Mouse (Mus musculus): Measurements from ENCODE around the gene Selplg. TPM values are rescaled to one million over a fixed set of nuclear protein-coding genes. Genes with fewer than 3 reads are reported as not detected.
"Not testable (repeated sequence)": the region's sequence is repeated elsewhere in the genome, so short reads cannot be mapped to it uniquely, and the experiment has no call there.

Gene Selplg
- polyA plus RNA-seq, 1 experiment from 2014 or later: 14.6 TPM

- TF ChIP-seq EP300 (IDR thresholded peaks at IDR 0.05) (no peak), CTCF (IDR thresholded peaks at IDR 0.05) (peak; percentile 52)
- no peak overlapping the region for H3K4me3 ChIP-seq (ENCODE audit: low read depth, low read length)
- no peaks in the 10 kb centered on the region for H3K9me3 ChIP-seq (ENCODE audit: low read length)
- 19% methylated on average over 9 of the region's 9 CpGs for WGBS
- ATAC-seq: no peak
- H3K27ac ChIP-seq (ENCODE audit: low read length): no peak overlapping the region
- no peak for DNase-seq (ENCODE audit: low spot score)
- no peaks in the 10 kb centered on the region for H3K27me3 ChIP-seq (replicated peaks; ENCODE audit: insufficient read depth, low read length)
- H3K9ac ChIP-seq (replicated peaks; ENCODE audit: low read depth): no peak overlapping the region
- no peaks in the 10 kb centered on the region for H3K36me3 ChIP-seq (ENCODE audit: insufficient read depth, low read length)
- H3K4me1 ChIP-seq (ENCODE audit: insufficient read depth, low read depth, low read length): no peaks in the 10 kb centered on the region
- no peak overlapping the region for H3K4me2 ChIP-seq (replicated peaks; ENCODE audit: low read depth, low read length)
Measured at GRCm38 (mm10) chr5:113813608-113814007, 18.8 kb downstream of the Selplg start.

- Histone ChIP-seq H3K9ac (replicated peaks; ENCODE audit: low read depth) (no peak overlapping the region), H3K4me3 (ENCODE audit: low read depth, low read length) (no peak overlapping the region)
Measured at GRCm38 (mm10) chr5:113812638-113813037, 19.8 kb downstream of the Selplg start.

GRCm38 (mm10) chr5:113811824-113812420 lies 20.5 kb downstream of the Selplg start:
- not testable (repeated sequence) for H3K9me3 ChIP-seq (ENCODE audit: low read length); H3K4me2 ChIP-seq (replicated peaks; ENCODE audit: low read depth, low read length); H3K27ac ChIP-seq (ENCODE audit: low read length); ATAC-seq; H3K9ac ChIP-seq (replicated peaks; ENCODE audit: low read depth); H3K4me1 ChIP-seq (ENCODE audit: insufficient read depth, low read depth, low read length); H3K4me3 ChIP-seq (ENCODE audit: low read depth, low read length); H3K36me3 ChIP-seq (ENCODE audit: insufficient read depth, low read length); DNase-seq (ENCODE audit: low spot score); H3K27me3 ChIP-seq (replicated peaks; ENCODE audit: insufficient read depth, low read length)
- WGBS: 16% methylated on average over 11 of the region's 12 CpGs
- peak; percentile 61 for TF ChIP-seq CTCF (IDR thresholded peaks at IDR 0.05)

More at GRCm38 (mm10) chr5:113812638-113813037, 19.8 kb downstream of the Selplg start:
- Histone ChIP-seq H3K4me2 (replicated peaks; ENCODE audit: low read depth, low read length) (no peak overlapping the region), H3K27ac (ENCODE audit: low read length) (no peak overlapping the region), H3K36me3 (ENCODE audit: insufficient read depth, low read length) (no peaks in the 10 kb centered on the region), H3K4me1 (ENCODE audit: insufficient read depth, low read depth, low read length) (no peaks in the 10 kb centered on the region), H3K9me3 (ENCODE audit: low read length) (no peaks in the 10 kb centered on the region), H3K27me3 (replicated peaks; ENCODE audit: insufficient read depth, low read length) (no peaks in the 10 kb centered on the region)
- TF ChIP-seq EP300 (IDR thresholded peaks at IDR 0.05) (no peak), CTCF (IDR thresholded peaks at IDR 0.05) (no peak)
- ATAC-seq (no peak), DNase-seq (ENCODE audit: low spot score) (no peak)
- 88% methylated on average over 2 of the region's 2 CpGs for WGBS

GRCm38 (mm10) chr5:113810111-113810510 lies 22.3 kb downstream of the Selplg start:
- WGBS: 72% methylated on average over 4 of the region's 4 CpGs
- ATAC-seq: no peak
- H3K4me2 ChIP-seq (replicated peaks; ENCODE audit: low read depth, low read length): no peak overlapping the region
- no peaks in the 10 kb centered on the region for H3K27me3 ChIP-seq (replicated peaks; ENCODE audit: insufficient read depth, low read length)
- H3K9ac ChIP-seq (replicated peaks; ENCODE audit: low read depth): no peak overlapping the region
- no peaks in the 10 kb centered on the region for H3K9me3 ChIP-seq (ENCODE audit: low read length)
- H3K27ac ChIP-seq (ENCODE audit: low read length): no peak overlapping the region
- no peak for TF ChIP-seq EP300 (IDR thresholded peaks at IDR 0.05)
- TF ChIP-seq CTCF (IDR thresholded peaks at IDR 0.05): no peak
- H3K4me1 ChIP-seq (ENCODE audit: insufficient read depth, low read depth, low read length): no peaks in the 10 kb centered on the region
- no peaks in the 10 kb centered on the region for H3K36me3 ChIP-seq (ENCODE audit: insufficient read depth, low read length)
- H3K4me3 ChIP-seq (ENCODE audit: low read depth, low read length): no peak overlapping the region
- DNase-seq (ENCODE audit: low spot score): no peak

- H3K36me3 ChIP-seq (ENCODE audit: insufficient read depth, low read length): no peaks in the 10 kb centered on the region
- H3K9ac ChIP-seq (replicated peaks; ENCODE audit: low read depth): no peak overlapping the region
- no peak overlapping the region for H3K4me2 ChIP-seq (replicated peaks; ENCODE audit: low read depth, low read length)
- DNase-seq (ENCODE audit: low spot score): peak; percentile 78
- H3K27me3 ChIP-seq (replicated peaks; ENCODE audit: insufficient read depth, low read length): no peaks in the 10 kb centered on the region
- peak overlapping the region; percentile 64 for H3K27ac ChIP-seq (ENCODE audit: low read length)
- no peak for TF ChIP-seq CTCF (IDR thresholded peaks at IDR 0.05)
- TF ChIP-seq EP300 (IDR thresholded peaks at IDR 0.05): peak; percentile 64; the same call in 1 of the 2 replicates
- 56% methylated on average over 2 of the region's 2 CpGs for WGBS
- no peaks in the 10 kb centered on the region for H3K4me1 ChIP-seq (ENCODE audit: insufficient read depth, low read depth, low read length)
- no peaks in the 10 kb centered on the region for H3K9me3 ChIP-seq (ENCODE audit: low read length)
- no peak overlapping the region for H3K4me3 ChIP-seq (ENCODE audit: low read depth, low read length)
- ATAC-seq: peak; percentile 66
Measured at GRCm38 (mm10) chr5:113808177-113808576, 24.3 kb downstream of the Selplg start.

- ATAC-seq (no peak), DNase-seq (ENCODE audit: low spot score) (no peak)
- Histone ChIP-seq H3K36me3 (ENCODE audit: insufficient read depth, low read length) (no peaks in the 10 kb centered on the region), H3K9ac (replicated peaks; ENCODE audit: low read depth) (no peak overlapping the region), H3K4me2 (replicated peaks; ENCODE audit: low read depth, low read length) (no peak overlapping the region), H3K27ac (ENCODE audit: low read length) (peak overlapping the region; percentile 64), H3K27me3 (replicated peaks; ENCODE audit: insufficient read depth, low read length) (no peaks in the 10 kb centered on the region), H3K4me1 (ENCODE audit: insufficient read depth, low read depth, low read length) (no peaks in the 10 kb centered on the region), H3K4me3 (ENCODE audit: low read depth, low read length) (no peak overlapping the region), H3K9me3 (ENCODE audit: low read length) (no peaks in the 10 kb centered on the region)
- TF ChIP-seq EP300 (IDR thresholded peaks at IDR 0.05) (no peak), CTCF (IDR thresholded peaks at IDR 0.05) (no peak)
- WGBS: 51% methylated on average over 9 of the region's 9 CpGs
Measured at GRCm38 (mm10) chr5:113807712-113808111, 24.7 kb downstream of the Selplg start.
